Mouse (Mus musculus) cerebellum, adult 2 months (tissue): ENCODE measurements around the gene Thsd4. TPM values are rescaled to one million over a fixed set of nuclear protein-coding genes. Genes with fewer than 3 reads are reported as not detected.

Source experiments
- DNase-seq, 2 experiments: peaks; one replicate each; pipeline ENCODE4 v3.0.0; 2021
- H3K27ac ChIP-seq: fragments of 200-500 bp; 2 replicates; pipeline ENCODE4 v1.5.1; 2012; ENCODE audit warnings: low read length, control low read depth, inconsistent platforms; ENCODE audit not compliant: insufficient read depth
- H3K27me3 ChIP-seq: fragments of 200-500 bp; 2 replicates; pipeline ENCODE4 v1.6.1; 2012; ENCODE audit warnings: inconsistent platforms, mild to moderate bottlenecking, low read length, moderate library complexity; ENCODE audit not compliant: control insufficient read depth, insufficient read depth
- H3K4me1 ChIP-seq: fragments of 200-500 bp; 2 replicates; pipeline ENCODE4 v1.6.1; 2011; ENCODE audit warnings: low read length; ENCODE audit not compliant: control insufficient read depth, insufficient read depth
- H3K4me3 ChIP-seq: fragments of 200-500 bp; replicated peaks from 2 replicates; pipeline ENCODE3; 2011; ENCODE audit warnings: mild to moderate bottlenecking, low read depth, low read length, control low read depth; ENCODE audit not compliant: insufficient read depth
- CTCF ChIP-seq: fragments of 200-500 bp; IDR thresholded peaks from 2 replicates; pipeline ENCODE4 v1.5.1; 2011; ENCODE audit warnings: low read depth, mild to moderate bottlenecking, control low read depth, low read length, moderate library complexity, borderline replicate concordance; ENCODE audit not compliant: insufficient read depth
- POLR2A ChIP-seq: fragments of 200-500 bp; IDR thresholded peaks from 2 replicates; pipeline ENCODE4 v1.6.1; 2011; ENCODE audit warnings: low read length, control low read depth, borderline replicate concordance; ENCODE audit not compliant: insufficient read depth
- WGBS: fragments of 180-500 bp; shearing (Covaris S2); methylation state at CpG from one replicate; pipeline ENCODE4 v1.1.7; 2018; 5-methylcytosine and 5-hydroxymethylcytosine counted together
- polyA plus RNA-seq: library from polyadenylated mRNA; depleted of rRNA; stranded (reverse); fragments of >200 nt; gene quantifications from 2 replicates; pipeline ENCODE4 v1.2.3, GENCODE M21; 2012

The Thsd4 gene
- polyA plus RNA-seq, 1 experiment = 2.7 TPM

GRCm38 (mm10) chr9:59951001-59951750 lies 570.7 kb downstream of the Thsd4 start:
- 90% methylated on average over 9 of the region's 9 CpGs for WGBS
- H3K4me1 ChIP-seq = peaks cover 14% of the 10 kb centered on the region

GRCm38 (mm10) chr9:59949981-59950380 lies 571.9 kb downstream of the Thsd4 start:
- Histone ChIP-seq H3K27me3 (no peaks in the 10 kb centered on the region), H3K27ac (no peak overlapping the region), H3K4me3 (no peak overlapping the region), H3K4me1 (peaks cover 14% of the 10 kb centered on the region)
- 91% methylated on average over 5 of the region's 5 CpGs for WGBS
- no peak for DNase-seq
- TF ChIP-seq CTCF (no peak), POLR2A (no peak)

More at GRCm38 (mm10) chr9:59951001-59951750, 570.7 kb downstream of the Thsd4 start:
- Histone ChIP-seq H3K27me3 (no peaks in the 10 kb centered on the region), H3K27ac (no peak overlapping the region), H3K4me3 (no peak overlapping the region)
- no peak for DNase-seq
- TF ChIP-seq CTCF = no peak

GRCm38 (mm10) chr9:59949511-59949910 lies 572.3 kb downstream of the Thsd4 start:
- Histone ChIP-seq H3K4me3 (no peak overlapping the region), H3K4me1 (peaks cover 14% of the 10 kb centered on the region), H3K27ac (no peak overlapping the region), H3K27me3 (no peaks in the 10 kb centered on the region)
- no peak for DNase-seq
- no peak for TF ChIP-seq POLR2A
- no peak for TF ChIP-seq CTCF
- WGBS = 97% methylated on average over 6 of the region's 6 CpGs

- 45% methylated on average over 17 of the region's 17 CpGs for WGBS
- Histone ChIP-seq H3K27me3 (no peaks in the 10 kb centered on the region), H3K4me3 (no peak overlapping the region), H3K27ac (no peak overlapping the region), H3K4me1 (peaks cover 14% of the 10 kb centered on the region)
- TF ChIP-seq CTCF = no peak
- no peak for TF ChIP-seq POLR2A
- no peak for DNase-seq
These were observed 573.1 kb downstream of the Thsd4 start for GRCm38 (mm10) chr9:59948691-59949250.

- TF ChIP-seq POLR2A = no peak
- TF ChIP-seq CTCF = no peak
- H3K27ac ChIP-seq = no peak overlapping the region
- H3K4me1 ChIP-seq = peaks cover 14% of the 10 kb centered on the region
- DNase-seq = no peak
- no peaks in the 10 kb centered on the region for H3K27me3 ChIP-seq
- no peak overlapping the region for H3K4me3 ChIP-seq
- whole genome bisulfite sequencing = 19% methylated on average over 8 of the region's 8 CpGs
These were observed 573.6 kb downstream of the Thsd4 start for GRCm38 (mm10) chr9:59948226-59948625.

- Histone ChIP-seq H3K27me3 (no peaks in the 10 kb centered on the region), H3K27ac (no peak overlapping the region), H3K4me1 (peaks cover 14% of the 10 kb centered on the region), H3K4me3 (no peak overlapping the region)
- DNase-seq = no peak
- 60% methylated on average over 8 of the region's 8 CpGs for WGBS
- TF ChIP-seq CTCF = no peak
- no peak for TF ChIP-seq POLR2A
These were observed 574.6 kb downstream of the Thsd4 start for GRCm38 (mm10) chr9:59947271-59947670.

GRCm38 (mm10) chr9:59945241-59945640 lies 576.6 kb downstream of the Thsd4 start:
- DNase-seq = no peak
- TF ChIP-seq CTCF (no peak), POLR2A (no peak)
- Histone ChIP-seq H3K27ac (no peak overlapping the region), H3K27me3 (no peaks in the 10 kb centered on the region), H3K4me3 (no peak overlapping the region), H3K4me1 (peaks cover 14% of the 10 kb centered on the region)
- 79% methylated on average over 3 of the region's 3 CpGs for WGBS

- Histone ChIP-seq H3K4me3 (no peak overlapping the region), H3K27ac (no peak overlapping the region), H3K4me1 (peaks cover 10% of the 10 kb centered on the region), H3K27me3 (no peaks in the 10 kb centered on the region)
- TF ChIP-seq CTCF (no peak), POLR2A (no peak)
- 91% methylated on average over 6 of the region's 6 CpGs for WGBS
- no peak for DNase-seq
These were observed 578.0 kb downstream of the Thsd4 start for GRCm38 (mm10) chr9:59943826-59944225.
